Mouse (Mus musculus): ENCODE measurements at regions not wholly inside any gene's neighbourhood (a gene's known extent, or its start where the extent isn't known, plus 50 kb on each side); places are given as distances from the start of the nearest gene placed in this dataset.

- DNase-seq, result no peak
Measured at GRCm38 (mm10) chr12:109662179-109662578, 62.0 kb upstream of the Rtl1 start.

- no peak for DNase-seq
Measured at GRCm38 (mm10) chr12:109674766-109675165, 74.6 kb upstream of the Rtl1 start.

- no peak for DNase-seq
Measured at GRCm38 (mm10) chr12:109694046-109694445, 93.9 kb upstream of the Rtl1 start.

GRCm38 (mm10) chr12:109694801-109695430 is 94.8 kb upstream of the Rtl1 start:
- DNase-seq, result peak; percentile 30

- no peak for DNase-seq
Measured at GRCm38 (mm10) chr12:109706820-109707219, 106.7 kb upstream of the Rtl1 start.

- no peak for DNase-seq
Measured at GRCm38 (mm10) chr12:109709661-109710060, 109.5 kb upstream of the Rtl1 start.

- DNase-seq, result no peak
Measured at GRCm38 (mm10) chr12:109711392-109711791, 111.3 kb upstream of the Rtl1 start.

- no peak for DNase-seq
Measured at GRCm38 (mm10) chr12:109711946-109712345, 111.8 kb upstream of the Rtl1 start.

GRCm38 (mm10) chr12:109712386-109712785 is 112.3 kb upstream of the Rtl1 start:
- DNase-seq, result no peak

- no peak for DNase-seq
Measured at GRCm38 (mm10) chr12:109713041-109713440, 112.9 kb upstream of the Rtl1 start.

GRCm38 (mm10) chr12:109714061-109714460 is 113.9 kb upstream of the Rtl1 start:
- DNase-seq, result no peak

GRCm38 (mm10) chr12:109716991-109717390 is 116.9 kb upstream of the Rtl1 start:
- DNase-seq, result no peak

- no peak for DNase-seq
Measured at GRCm38 (mm10) chr12:109718036-109718435, 117.9 kb upstream of the Rtl1 start.

GRCm38 (mm10) chr12:109738201-109738600 is 138.1 kb upstream of the Rtl1 start:
- DNase-seq, result no peak

- no peak for DNase-seq
Measured at GRCm38 (mm10) chr12:109738911-109739310, 138.8 kb upstream of the Rtl1 start.

- no peak for DNase-seq
Measured at GRCm38 (mm10) chr12:109742486-109742885, 142.4 kb upstream of the Rtl1 start.

GRCm38 (mm10) chr12:109743036-109743650 is 143.0 kb upstream of the Rtl1 start:
- DNase-seq, result no peak

- DNase-seq, result no peak
Measured at GRCm38 (mm10) chr12:109744186-109744585, 144.1 kb upstream of the Rtl1 start.

GRCm38 (mm10) chr12:109745731-109746484 is 145.8 kb upstream of the Rtl1 start:
- DNase-seq, result no peak

- no peak for DNase-seq
Measured at GRCm38 (mm10) chr12:109747201-109747600, 147.1 kb upstream of the Rtl1 start.

GRCm38 (mm10) chr12:109747776-109748175 is 147.6 kb upstream of the Rtl1 start:
- no peak for DNase-seq

GRCm38 (mm10) chr12:109748326-109749059 is 148.4 kb upstream of the Rtl1 start:
- no peak for DNase-seq

GRCm38 (mm10) chr12:109749256-109749655 is 149.1 kb upstream of the Rtl1 start:
- DNase-seq, result no peak
